ENCODE assay signal across 8 mouse cellular contexts in the genomic region with DNA sequence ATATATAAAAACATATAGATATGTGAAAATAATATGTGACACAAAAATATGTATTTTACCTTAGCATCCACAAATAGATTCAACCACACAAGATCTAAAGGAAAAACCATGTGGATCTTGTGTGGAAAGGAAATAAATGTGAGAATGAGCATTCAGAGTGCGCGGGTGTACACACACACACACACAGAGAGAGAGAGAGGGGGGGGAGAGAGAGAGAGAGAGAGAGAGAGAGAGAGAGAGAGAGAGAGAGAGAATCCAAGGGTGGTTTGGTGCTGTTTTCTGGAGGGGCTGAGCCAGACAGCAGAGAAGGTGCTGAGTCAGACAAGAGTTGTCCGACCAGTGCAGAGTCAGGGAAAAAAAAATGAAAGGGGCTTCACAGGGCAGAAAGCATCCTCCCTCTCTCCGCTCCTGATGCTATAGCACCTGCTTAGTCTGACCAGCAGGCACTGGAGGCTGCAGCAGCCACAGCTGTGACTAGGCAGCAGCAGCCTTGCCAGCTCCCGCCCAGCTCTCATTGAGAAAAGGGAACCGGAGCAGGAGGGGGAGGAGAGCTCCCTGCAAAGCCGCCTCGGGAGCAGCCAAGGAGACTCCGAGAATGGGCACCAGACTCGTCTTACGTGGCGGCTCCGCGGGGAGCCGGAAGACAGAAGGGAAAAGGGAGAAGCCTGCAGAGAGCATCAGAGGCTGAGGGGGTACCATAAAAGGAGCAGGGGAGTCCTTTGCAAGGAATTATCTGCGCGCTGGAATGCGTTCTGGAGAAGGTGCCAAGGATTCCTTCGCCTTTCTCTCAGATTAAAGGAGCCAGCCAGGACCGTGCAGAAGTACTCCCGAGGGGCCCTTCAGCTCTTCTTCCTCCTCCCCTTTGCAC.
DNase-seq lines count a peak whose midpoint lies in the region; ATAC-seq and TF ChIP-seq lines count a peak whose summit lies in the region.

No protein-coding gene starts in this region.

- H3K27ac ChIP-seq in thymus, adult 2 months (ENCODE audit: control insufficient read depth, insufficient read depth, low read length), result no peak overlapping the region
- H3K27ac ChIP-seq in forebrain, embryonic 13.5 days, result peak overlapping the region; percentile 26
- peak overlapping the region; percentile 69 for H3K27ac ChIP-seq in heart, embryonic 16.5 days (ENCODE audit: low read length)
- H3K27ac ChIP-seq in liver, embryonic 11.5 days (ENCODE audit: low read depth, low read length), result peak overlapping the region; percentile 32; the same call in 1 of the 2 replicates

- no peaks in the 10 kb centered on the region for H3K9me3 ChIP-seq in forebrain, embryonic 13.5 days (replicated peaks)
- H3K9me3 ChIP-seq in heart, embryonic 16.5 days (replicated peaks; ENCODE audit: control insufficient read depth, low read length), result no peaks in the 10 kb centered on the region
- H3K9me3 ChIP-seq in liver, embryonic 11.5 days (ENCODE audit: control insufficient read depth, low read length), result no peaks in the 10 kb centered on the region

- H3K4me3 ChIP-seq in thymus, adult 2 months (ENCODE audit: control insufficient read depth, insufficient read depth, low read length), result no peak overlapping the region
- H3K4me3 ChIP-seq in forebrain, embryonic 13.5 days, result peak overlapping the region; percentile 47
- H3K4me3 ChIP-seq in heart, embryonic 16.5 days (ENCODE audit: low read length), result peak overlapping the region; percentile 64
- H3K4me3 ChIP-seq in liver, embryonic 11.5 days (ENCODE audit: low read depth, low read length), result peak overlapping the region; percentile 37

- peak; percentile 1 for DNase-seq in thymus, adult 2 months
- DNase-seq in thymus, postnatal 36 days, result no peak
- DNase-seq in kidney, postnatal 25 days, result peak; percentile 87 to 95
- peak; percentile 55 for DNase-seq in liver, embryonic 11.5 days (ENCODE audit: low spot score)
- peak; percentile 70 for DNase-seq in neural tube, embryonic 10.5 days (ENCODE audit: extremely low spot score, low spot score)
- peak; percentile 6 for DNase-seq in thymus, postnatal 0 days (ENCODE audit: low spot score)

- ATAC-seq in forebrain, embryonic 13.5 days, result peak; percentile 96
- ATAC-seq in heart, embryonic 16.5 days (replicated peaks; ENCODE audit: extremely low read depth, insufficient read depth, low FRiP score), result peak; percentile 90
- peak; percentile 53; the same call in 1 of the 2 replicates for ATAC-seq in liver, embryonic 11.5 days (replicated peaks; ENCODE audit: low FRiP score)

- H3K4me1 ChIP-seq in thymus, adult 2 months (replicated peaks; ENCODE audit: control insufficient read depth, insufficient read depth, low read length), result no peaks in the 10 kb centered on the region
- H3K4me1 ChIP-seq in forebrain, embryonic 13.5 days, result peaks cover 18% of the 10 kb centered on the region
- H3K4me1 ChIP-seq in heart, embryonic 16.5 days (ENCODE audit: control insufficient read depth, insufficient read depth, low read length), result peaks cover 22% of the 10 kb centered on the region
- no peaks in the 10 kb centered on the region for H3K4me1 ChIP-seq in liver, embryonic 11.5 days (replicated peaks; ENCODE audit: control insufficient read depth, insufficient read depth, low read length)

- TF ChIP-seq POLR2A in thymus, adult 2 months (IDR thresholded peaks at IDR 0.05; ENCODE audit: control insufficient read depth, extremely low read depth, insufficient read depth, low read length, poor library complexity), result no peak

- 4% methylated on average over 21 of the region's 21 CpGs for WGBS in thymus, adult 2 months
- WGBS in forebrain, embryonic 13.5 days, result 1% methylated on average over 21 of the region's 21 CpGs
- WGBS in heart, embryonic 16.5 days, result 1% methylated on average over 21 of the region's 21 CpGs
- WGBS in liver, embryonic 11.5 days, result 2% methylated on average over 21 of the region's 21 CpGs

- peak overlapping the region; percentile 74 for H3K4me2 ChIP-seq in forebrain, embryonic 13.5 days
- peak overlapping the region; percentile 72 for H3K4me2 ChIP-seq in heart, embryonic 16.5 days (ENCODE audit: low read depth, low read length)
- H3K4me2 ChIP-seq in liver, embryonic 11.5 days, result peak overlapping the region; percentile 68

- no peak for TF ChIP-seq CTCF in thymus, adult 2 months (IDR thresholded peaks at IDR 0.05; ENCODE audit: borderline replicate concordance, control insufficient read depth, extremely low read depth, insufficient read depth, low read length, poor library complexity)

- peak overlapping the region; percentile 68 for H3K9ac ChIP-seq in forebrain, embryonic 13.5 days
- peak overlapping the region; percentile 71 for H3K9ac ChIP-seq in heart, embryonic 16.5 days (ENCODE audit: low read length)
- peak overlapping the region; percentile 5; the same call in 1 of the 2 replicates for H3K9ac ChIP-seq in liver, embryonic 11.5 days (ENCODE audit: low read depth, low read length)

- H3K36me3 ChIP-seq in thymus, adult 2 months (ENCODE audit: control insufficient read depth, insufficient read depth, low read length), result no peaks in the 10 kb centered on the region
- no peaks in the 10 kb centered on the region for H3K36me3 ChIP-seq in forebrain, embryonic 13.5 days (ENCODE audit: poor library complexity, severe bottlenecking)
- H3K36me3 ChIP-seq in heart, embryonic 16.5 days (ENCODE audit: control insufficient read depth, insufficient read depth), result no peaks in the 10 kb centered on the region
- no peaks in the 10 kb centered on the region for H3K36me3 ChIP-seq in liver, embryonic 11.5 days (ENCODE audit: control insufficient read depth, insufficient read depth, low read length)

- no peaks in the 10 kb centered on the region for H3K27me3 ChIP-seq in thymus, adult 2 months (ENCODE audit: control insufficient read depth, insufficient read depth, low read length)
- H3K27me3 ChIP-seq in forebrain, embryonic 13.5 days, result no peaks in the 10 kb centered on the region
- H3K27me3 ChIP-seq in heart, embryonic 16.5 days (ENCODE audit: control insufficient read depth, insufficient read depth, low read length), result no peaks in the 10 kb centered on the region
- no peaks in the 10 kb centered on the region for H3K27me3 ChIP-seq in liver, embryonic 11.5 days (replicated peaks; ENCODE audit: control insufficient read depth, insufficient read depth, low read length)

Comparison
In these comparisons a context has a peak if more than half of its experiments do, and no peak if none do; other contexts are left out.
1. DNase-seq: peak in thymus, adult 2 months (single experiment), kidney, postnatal 25 days (2 of 2), liver, embryonic 11.5 days (single experiment), neural tube, embryonic 10.5 days (single experiment) and thymus, postnatal 0 days (single experiment); none in thymus, postnatal 36 days (0 of 2).
2. H3K9ac ChIP-seq: peak in every context shown above with its lines; median percentile 71 in heart, embryonic 16.5 days; 68 in forebrain, embryonic 13.5 days; 5 in liver, embryonic 11.5 days.
3. Peak in every context shown above with its lines, with median percentiles within 50 percentile points of each other: ATAC-seq and H3K4me2 ChIP-seq.